Mouse (Mus musculus): ENCODE results near the gene Cend1.

Gene Cend1

DNA sequence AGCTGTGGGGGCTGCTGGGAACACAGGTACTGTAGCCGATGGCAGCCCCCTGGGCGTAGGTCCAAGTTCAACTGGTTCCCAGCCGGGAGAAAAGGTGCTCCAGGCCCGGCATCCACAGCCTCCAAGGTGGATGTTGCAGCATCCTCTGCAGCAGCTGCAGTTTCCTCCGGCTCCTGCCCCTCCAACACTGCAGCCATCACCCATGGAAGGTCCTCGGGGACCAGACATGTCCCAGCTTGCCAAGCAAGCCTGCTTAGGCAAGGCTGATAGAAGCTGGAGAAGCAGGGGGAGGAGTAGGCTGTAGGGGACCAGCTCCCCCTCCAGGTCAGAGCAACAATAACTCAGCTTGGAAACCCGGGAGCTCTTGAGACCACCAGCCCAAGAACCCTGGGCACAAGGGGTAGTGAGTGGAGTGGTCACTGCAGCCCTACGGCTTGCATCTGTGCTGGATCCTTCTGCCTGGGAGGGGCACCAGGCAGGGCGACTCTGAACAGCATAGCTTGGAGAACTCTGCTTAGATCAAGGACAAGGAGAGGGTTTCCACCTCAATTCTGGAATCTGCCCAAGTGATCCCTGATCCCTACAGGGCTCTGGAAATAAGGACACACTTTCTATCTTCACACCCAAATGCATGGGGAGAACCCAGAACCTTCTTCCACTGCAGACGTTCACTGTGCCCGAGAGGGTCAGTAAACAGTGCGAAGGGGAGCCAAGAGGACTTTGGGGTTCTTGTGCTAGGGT, 14.0 kb upstream of the Cend1 start:
- DNase-seq (ENCODE audit: low spot score in 2 of 2): no peak

DNA sequence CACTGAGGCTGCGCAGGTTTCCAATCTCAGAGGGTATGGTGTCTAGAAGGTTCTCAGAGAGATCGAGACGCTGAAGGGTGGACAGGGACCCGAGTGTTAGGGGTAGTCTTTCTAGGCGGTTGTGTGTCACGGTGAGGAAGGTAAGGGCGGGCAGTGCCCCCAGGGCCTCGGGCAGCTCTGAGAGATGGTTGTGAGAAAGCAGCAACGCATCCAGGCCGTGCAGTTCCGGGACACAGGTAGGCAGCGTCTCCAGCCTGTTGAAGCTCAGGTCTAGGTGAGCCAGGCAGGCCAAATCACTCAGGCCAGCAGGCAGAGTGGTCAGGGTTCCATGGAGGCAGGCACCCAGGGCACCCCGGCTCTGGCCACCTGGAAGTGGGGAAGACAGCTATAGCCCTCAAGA, 12.9 kb upstream of the Cend1 start:
- DNase-seq (ENCODE audit: low spot score in 2 of 2): no peak

- DNase-seq (ENCODE audit: low spot score in 2 of 2): no peak
Observed at GRCm38 (mm10) chr7:141441460-141441859, 12.2 kb upstream of the Cend1 start.

- DNase-seq (ENCODE audit: low spot score in 2 of 2): no peak
Observed at GRCm38 (mm10) chr7:141440613-141441012, 11.3 kb upstream of the Cend1 start.

GRCm38 (mm10) chr7:141439811-141440210, 10.5 kb upstream of the Cend1 start:
- DNase-seq (ENCODE audit: low spot score in 2 of 2): no peak

GRCm38 (mm10) chr7:141439140-141439679, 9.9 kb upstream of the Cend1 start:
- DNase-seq (ENCODE audit: low spot score in 2 of 2): no peak

- DNase-seq (ENCODE audit: low spot score in 2 of 2): no peak
Observed at GRCm38 (mm10) chr7:141438201-141438968, 9.1 kb upstream of the Cend1 start.

DNA sequence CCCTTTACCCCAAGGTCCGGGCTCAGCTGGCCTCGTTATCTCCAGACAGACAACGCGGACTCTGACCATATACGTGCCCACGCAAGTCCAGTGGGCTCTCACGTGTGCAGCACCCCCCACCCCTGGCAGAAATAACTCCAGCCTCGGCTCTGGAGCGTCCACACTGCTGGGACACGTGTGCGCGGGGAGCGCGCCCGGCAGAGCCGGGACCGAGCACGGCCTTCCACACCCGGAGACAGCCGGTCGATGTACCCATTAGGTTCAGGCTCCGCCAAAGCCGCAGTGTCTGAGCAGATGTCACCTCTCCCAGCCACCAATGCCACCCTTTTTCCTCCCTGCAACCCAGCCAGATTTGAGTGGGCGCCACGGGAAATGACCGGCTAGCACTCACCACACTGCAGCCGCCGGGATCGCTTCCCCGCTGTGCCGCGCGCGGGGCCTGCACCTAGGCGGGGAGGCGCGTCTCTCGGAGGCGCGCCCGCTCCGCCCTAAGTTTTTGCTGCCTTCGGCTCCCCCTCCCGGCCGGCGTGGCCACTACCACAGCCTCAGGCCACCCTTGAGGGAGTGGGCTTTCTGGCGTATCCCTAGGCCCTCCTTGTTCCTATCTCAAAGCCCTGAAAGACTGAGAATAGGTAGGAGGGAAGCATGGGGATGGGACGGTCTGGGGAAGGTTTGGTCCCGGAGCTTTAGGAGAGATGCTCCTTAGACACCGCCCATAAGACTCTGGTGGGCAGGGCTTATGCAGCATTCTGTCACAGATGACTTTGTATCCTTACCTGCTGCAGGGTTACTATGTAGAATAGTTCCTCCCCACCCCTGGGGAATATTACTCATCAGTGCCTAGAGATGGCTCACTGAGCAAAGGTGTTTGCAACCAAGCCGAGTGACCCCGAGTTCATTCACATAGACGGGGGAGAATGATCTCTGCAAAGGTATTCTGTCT, 8.2 kb upstream of the Cend1 start, which contains the start of gene Slc25a22:
TSS of gene Slc25a22 (minus strand) at position 715 of the 943 bp plus-strand sequence.
- DNase-seq (ENCODE audit: low spot score in 2 of 2): peak; percentile 61 to 68

GRCm38 (mm10) chr7:141436523-141436892, 7.2 kb upstream of the Cend1 start:
- no peak for DNase-seq (ENCODE audit: low spot score in 2 of 2)

- DNase-seq (ENCODE audit: low spot score in 2 of 2): no peak
Observed at GRCm38 (mm10) chr7:141435856-141436522, 6.7 kb upstream of the Cend1 start.

DNA sequence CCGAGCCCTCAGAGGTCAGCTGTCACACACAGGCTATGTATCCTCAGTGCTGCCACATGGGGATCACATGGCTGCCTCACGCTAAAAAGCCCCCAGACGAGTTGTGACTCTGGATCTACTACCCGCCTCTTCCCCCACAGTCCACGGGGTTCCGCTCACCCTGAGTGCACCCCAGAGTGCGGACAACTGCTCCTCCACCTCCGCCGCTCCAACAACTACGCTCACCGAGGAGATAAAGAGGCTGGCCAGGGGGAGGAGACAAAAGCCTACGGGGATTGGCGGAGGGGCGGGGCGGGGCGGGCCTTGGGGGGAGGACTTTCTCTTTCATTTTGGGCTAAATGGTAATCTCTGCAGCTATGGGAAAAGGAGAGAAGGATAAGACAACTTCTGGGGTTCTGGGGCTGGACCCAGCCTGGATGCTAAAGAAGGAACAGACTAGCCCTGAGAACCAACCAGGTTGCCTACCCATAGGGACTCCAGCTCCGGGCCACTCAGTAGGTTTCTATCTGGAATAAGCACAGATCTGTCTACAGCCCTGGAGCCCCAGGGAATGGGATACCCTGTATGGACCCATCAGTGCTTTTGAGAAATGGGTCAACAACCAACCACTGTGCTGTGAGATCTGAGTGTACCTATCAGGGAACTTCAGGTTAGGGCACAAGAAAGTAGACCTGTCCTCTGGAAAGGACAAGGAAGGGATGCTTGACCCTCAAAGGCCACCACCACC, 6.0 kb upstream of the Cend1 start:
- no peak for DNase-seq (ENCODE audit: low spot score in 2 of 2)

- DNase-seq (ENCODE audit: low spot score in 2 of 2): peak in 1 of 2 experiments; percentile 55
Observed at GRCm38 (mm10) chr7:141434464-141434863, 5.2 kb upstream of the Cend1 start.

DNA sequence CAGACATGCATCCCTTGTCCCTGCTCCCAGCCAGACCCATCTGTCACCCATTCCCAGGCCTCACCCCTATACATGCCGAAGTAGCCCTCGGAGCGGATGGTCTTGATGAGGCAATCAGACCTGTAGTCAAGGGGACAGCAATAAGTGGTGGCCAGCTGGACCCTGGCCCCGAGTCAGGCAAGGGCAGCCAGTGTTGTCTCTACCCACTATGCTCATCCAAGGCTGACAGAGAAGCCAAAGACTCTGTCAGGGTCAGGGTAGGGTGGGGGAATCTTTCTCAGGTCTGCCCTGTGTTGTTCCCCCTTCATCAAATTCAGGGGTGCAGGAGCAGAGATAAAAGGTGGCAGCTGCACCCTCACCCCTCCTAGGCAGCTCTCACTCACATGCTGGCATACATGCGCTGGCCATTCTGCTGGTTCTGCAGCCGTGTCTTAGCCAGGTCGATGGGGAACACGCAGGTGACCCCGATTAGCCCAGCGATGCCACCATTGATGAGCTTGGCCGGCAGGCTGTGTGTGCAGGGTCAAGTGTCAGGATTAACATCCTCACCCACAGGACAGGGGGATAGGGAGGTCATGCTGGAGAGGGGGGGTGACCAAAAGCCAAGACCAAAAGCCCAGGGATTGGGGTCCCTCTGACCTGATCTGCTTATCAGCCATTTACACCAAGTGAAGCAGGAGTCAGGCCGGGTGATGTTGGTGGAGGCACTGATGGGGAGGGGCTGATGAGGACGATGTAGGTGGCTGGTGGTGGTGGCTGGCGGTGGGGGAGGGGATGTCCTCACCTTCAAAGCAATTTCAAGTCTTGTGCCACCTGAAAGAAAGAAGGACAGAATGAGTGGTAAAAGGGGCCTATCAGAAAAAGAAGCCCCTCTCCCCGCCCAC, 4.5 kb upstream of the Cend1 start:
- DNase-seq (ENCODE audit: low spot score in 2 of 2): no peak

DNA sequence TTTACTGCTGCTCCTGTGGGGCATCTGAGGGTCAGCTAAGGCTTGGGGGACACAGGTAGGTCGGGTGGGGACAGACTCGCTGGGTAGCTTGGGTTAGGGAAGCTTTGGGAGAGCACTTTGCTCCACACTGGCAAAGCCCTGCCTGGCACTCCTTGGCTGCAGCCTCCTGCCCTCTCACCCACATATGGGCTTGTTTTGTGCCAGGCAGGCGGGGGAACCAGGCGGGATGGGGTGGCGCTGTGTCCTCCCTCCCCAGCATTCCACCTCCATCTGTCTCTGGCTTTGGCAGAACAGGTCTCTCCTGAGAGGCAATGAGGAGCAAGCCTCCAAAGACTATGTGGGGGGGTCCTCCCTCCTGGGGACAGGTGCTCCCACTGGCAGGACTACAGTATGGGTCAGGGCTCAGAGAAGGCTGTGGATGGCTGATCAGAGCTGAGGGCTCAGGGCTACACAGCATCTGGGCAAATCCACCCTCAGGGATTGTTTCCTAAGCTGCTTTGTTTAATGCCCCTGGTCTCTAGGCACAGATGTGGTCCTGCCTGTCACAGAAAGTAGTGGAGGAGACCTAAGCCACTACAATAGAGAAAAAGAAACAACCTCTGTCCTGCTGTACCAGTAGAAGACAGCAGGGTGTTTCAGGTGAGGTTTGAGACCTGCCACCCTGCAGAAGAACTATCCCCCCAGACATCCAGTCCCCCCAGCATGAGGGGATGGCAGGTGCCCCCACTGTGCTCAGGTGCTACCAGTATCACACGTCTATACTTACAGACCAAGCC, 3.6 kb upstream of the Cend1 start:
- no peak for DNase-seq (ENCODE audit: low spot score in 2 of 2)

DNA sequence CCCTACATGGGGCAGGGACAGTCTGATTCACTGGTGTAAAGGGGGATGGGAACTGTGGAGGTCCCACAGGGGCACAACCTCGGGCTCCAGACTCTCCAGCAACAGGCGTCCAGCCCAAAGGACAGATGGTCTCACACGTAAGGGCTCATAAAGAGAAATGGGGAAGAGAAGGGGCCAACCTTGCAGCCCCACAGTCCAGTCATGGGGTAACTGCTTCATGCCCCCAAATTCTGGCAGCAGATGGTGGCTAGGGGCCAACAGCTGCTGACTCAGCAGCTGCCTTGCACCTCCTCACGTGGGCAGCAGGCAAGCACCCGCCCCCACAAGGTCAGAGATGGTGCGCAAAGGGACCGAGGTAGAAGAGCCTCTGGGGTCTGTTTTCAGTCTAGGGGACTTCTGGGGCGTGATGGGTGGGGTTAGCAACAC, 2.9 kb upstream of the Cend1 start:
- DNase-seq (ENCODE audit: low spot score in 2 of 2): no peak

DNA sequence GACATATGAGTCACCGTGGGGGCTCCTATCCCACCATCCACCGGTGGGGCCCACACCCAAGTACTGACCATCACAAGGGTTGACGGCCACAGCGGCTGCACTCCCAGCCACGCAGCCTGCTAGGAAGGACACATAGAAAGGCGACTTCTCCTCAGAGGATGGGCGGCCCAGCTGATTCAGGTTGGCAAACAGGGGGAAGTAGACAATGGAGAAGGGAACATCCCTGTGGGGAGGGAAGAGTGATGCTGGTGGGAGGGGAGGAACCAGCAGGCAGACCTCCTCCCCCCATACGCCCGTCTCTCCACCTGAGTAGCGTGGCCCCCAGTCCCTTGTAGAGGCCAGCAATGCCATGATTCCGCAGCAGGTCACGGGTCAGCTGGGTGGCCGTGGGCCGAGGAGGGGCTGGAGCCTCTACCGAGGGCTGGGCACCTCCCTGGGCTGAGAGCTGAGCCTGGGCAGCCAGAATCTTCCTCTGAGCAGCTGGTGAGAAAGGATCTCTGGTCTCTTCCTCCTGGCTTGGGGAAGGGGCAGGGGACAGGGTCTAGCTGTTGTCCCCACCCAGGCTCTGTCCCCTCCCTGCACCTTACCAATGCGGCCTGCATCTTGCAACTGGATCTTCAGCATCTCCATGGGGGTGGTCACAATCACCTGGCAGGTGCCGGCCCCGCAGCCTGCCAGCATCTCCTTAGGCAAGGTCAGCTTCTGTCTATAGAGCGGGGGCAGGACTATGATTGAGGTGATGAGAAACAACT, 2.3 kb upstream of the Cend1 start:
- DNase-seq (ENCODE audit: low spot score in 2 of 2): no peak

GRCm38 (mm10) chr7:141430585-141431240, 1.4 kb upstream of the Cend1 start:
- DNase-seq (ENCODE audit: low spot score in 2 of 2): no peak

Measured in frontal cortex, postnatal 25 days (tissue).